Mouse (Mus musculus): ENCODE measurements around the gene Moxd1. TPM values are rescaled to one million over a fixed set of nuclear protein-coding genes. Genes with fewer than 3 reads are reported as not detected.
"Not testable (repeated sequence)": the region's sequence is repeated elsewhere in the genome, so short reads cannot be mapped to it uniquely, and the experiment has no call there.

Gene Moxd1
- polyA plus RNA-seq, 1 experiment from 2014 or later = 18.2 TPM

DNA sequence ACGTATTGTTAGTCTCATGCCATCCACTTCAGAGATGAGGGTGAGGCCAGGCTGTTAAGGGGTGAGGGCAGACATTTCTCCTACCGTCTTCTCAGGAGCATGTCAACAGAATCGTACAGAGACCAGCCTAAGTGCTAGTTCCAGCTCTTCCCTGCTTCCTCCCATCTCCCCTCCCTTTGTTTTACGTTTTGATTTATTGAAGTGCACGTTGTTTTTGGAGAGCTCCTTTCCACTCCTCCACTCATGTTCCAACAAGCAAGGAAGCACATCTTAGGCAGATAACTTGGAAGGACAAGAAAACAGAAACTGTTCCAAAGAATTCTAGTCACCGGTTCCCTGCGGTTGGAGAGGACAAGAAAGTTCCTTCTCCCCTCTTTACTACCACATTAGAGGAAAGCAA is 52.9 kb downstream of the Moxd1 start:
- Histone ChIP-seq H3K9me3 (no peaks in the 10 kb centered on the region), H3K27me3 (no peaks in the 10 kb centered on the region), H3K27ac (no peak overlapping the region), H3K4me2 (no peak overlapping the region), H3K4me3 (no peak overlapping the region), H3K36me3 (no peaks in the 10 kb centered on the region), H3K4me1 (no peaks in the 10 kb centered on the region), H3K9ac (no peak overlapping the region)
- no peak for ATAC-seq (ENCODE audit: insufficient number of reproducible peaks, low FRiP score, low TSS enrichment, low read depth)
- 38% methylated on average over 7 of the region's 7 CpGs for WGBS

DNA sequence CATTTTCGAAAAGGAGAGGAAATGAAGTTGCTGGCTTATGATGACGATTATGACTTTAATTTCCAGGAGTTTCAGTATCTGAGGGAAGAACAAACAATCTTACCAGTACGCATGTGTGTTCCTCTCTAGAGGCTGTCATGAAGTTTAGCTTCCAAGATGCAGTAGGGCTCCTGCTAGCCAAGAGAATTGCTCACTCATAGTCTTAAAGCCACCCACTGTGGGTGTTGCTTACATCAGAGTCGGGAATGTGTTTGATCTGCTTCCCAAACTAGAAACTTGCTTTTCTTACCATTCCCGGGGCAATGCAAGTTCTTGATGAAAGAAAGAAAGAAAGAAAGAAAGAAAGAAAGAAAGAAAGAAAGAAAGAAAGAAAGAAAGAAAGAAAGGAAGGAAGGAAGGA is 59.3 kb downstream of the Moxd1 start:
- Histone ChIP-seq H3K4me3 (no peak overlapping the region), H3K9ac (no peak overlapping the region), H3K4me1 (no peaks in the 10 kb centered on the region), H3K27ac (no peak overlapping the region), H3K9me3 (no peaks in the 10 kb centered on the region), H3K27me3 (no peaks in the 10 kb centered on the region), H3K36me3 (no peaks in the 10 kb centered on the region), H3K4me2 (no peak overlapping the region)
- WGBS = 50% methylated on average over 5 of the region's 5 CpGs
- ATAC-seq (ENCODE audit: insufficient number of reproducible peaks, low FRiP score, low TSS enrichment, low read depth) = no peak

DNA sequence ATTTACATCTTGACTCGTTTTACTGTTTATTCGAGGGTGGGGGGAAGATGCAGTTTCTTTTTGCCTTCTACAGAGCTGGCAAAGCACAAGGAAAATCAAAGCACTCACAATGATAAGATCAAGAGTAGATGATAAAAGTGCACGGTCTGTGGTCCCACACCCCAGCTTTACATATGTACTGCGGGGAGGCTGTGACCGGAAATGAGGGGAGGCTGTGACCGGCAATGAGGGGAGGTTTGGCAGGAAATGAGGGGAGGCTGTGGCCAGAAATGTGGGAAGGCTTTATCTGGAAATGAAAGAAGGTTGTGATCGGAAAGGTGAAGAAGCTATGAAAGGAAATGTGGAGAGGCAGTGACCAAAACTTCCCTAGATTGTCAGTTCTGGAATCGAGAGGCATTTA is 68.3 kb downstream of the Moxd1 start:
- H3K9me3 ChIP-seq = no peaks in the 10 kb centered on the region
- H3K36me3 ChIP-seq = no peaks in the 10 kb centered on the region
- H3K4me2 ChIP-seq = no peak overlapping the region
- H3K9ac ChIP-seq = no peak overlapping the region
- 69% methylated on average over 8 of the region's 8 CpGs for WGBS
- no peak for ATAC-seq (ENCODE audit: insufficient number of reproducible peaks, low FRiP score, low TSS enrichment, low read depth)
- peaks cover 6% of the 10 kb centered on the region; the same call in 1 of the 2 replicates for H3K4me1 ChIP-seq
- H3K27me3 ChIP-seq = no peaks in the 10 kb centered on the region
- no peak overlapping the region for H3K4me3 ChIP-seq
- H3K27ac ChIP-seq = no peak overlapping the region

DNA sequence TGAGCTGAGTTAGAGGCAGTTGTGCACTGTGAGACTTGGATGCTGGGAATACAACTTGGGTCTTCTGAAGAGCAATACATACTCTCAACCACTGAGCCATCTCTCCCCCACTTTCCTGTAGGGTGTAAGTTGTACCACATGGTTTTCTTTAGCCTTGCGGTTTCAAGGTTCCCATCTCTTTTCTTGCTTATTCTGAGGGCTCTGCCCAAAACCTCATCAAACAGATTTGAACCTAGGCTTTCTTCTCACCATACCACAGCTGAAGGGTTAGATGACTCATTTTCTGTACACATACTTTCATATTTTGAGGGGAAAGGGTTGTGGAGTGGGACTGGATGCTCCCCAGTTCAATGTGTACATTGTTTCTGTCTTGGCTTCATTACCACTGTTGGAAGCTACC is 69.4 kb downstream of the Moxd1 start:
- H3K4me3 ChIP-seq = no peak overlapping the region
- H3K9me3 ChIP-seq = no peaks in the 10 kb centered on the region
- H3K27me3 ChIP-seq = no peaks in the 10 kb centered on the region
- H3K4me1 ChIP-seq = peaks cover 7% of the 10 kb centered on the region; the same call in 1 of the 2 replicates
- WGBS = 90% methylated on average over 1 of the region's 1 CpGs
- no peak overlapping the region for H3K27ac ChIP-seq
- no peak overlapping the region for H3K4me2 ChIP-seq
- no peaks in the 10 kb centered on the region for H3K36me3 ChIP-seq
- H3K9ac ChIP-seq = no peak overlapping the region
- ATAC-seq (ENCODE audit: insufficient number of reproducible peaks, low FRiP score, low TSS enrichment, low read depth) = no peak

DNA sequence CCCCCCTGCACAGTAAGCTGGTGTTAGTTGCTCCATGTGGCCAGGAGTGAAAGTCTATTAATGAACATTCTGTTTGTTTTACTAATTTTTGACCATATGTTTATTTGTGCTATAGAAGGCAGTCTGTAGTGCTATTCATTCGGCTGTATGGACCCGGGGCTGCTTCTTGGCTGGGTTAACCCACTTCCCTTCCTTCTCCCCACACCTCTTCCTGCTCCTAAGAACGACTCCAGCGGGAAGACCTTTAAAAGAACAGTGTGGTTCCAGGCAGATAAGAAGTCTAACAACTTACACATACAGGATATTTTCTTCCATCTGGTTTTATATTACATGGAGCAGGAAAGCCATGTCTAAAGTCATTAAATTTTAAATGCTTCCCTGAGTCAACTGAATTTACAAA is 73.3 kb downstream of the Moxd1 start:
- H3K27me3 ChIP-seq = no peaks in the 10 kb centered on the region
- H3K9me3 ChIP-seq = no peaks in the 10 kb centered on the region
- 0 out of 2 replicates have a peak, but pooled peaks have one; percentile 24 for ATAC-seq (ENCODE audit: insufficient number of reproducible peaks, low FRiP score, low TSS enrichment, low read depth)
- no peak overlapping the region for H3K4me3 ChIP-seq
- H3K36me3 ChIP-seq = no peaks in the 10 kb centered on the region
- peak overlapping the region; percentile 47; the same call in 1 of the 2 replicates for H3K27ac ChIP-seq
- no peak overlapping the region for H3K4me2 ChIP-seq
- H3K9ac ChIP-seq = no peak overlapping the region
- H3K4me1 ChIP-seq = peaks cover 7% of the 10 kb centered on the region; the same call in 1 of the 2 replicates
- 26% methylated on average over 4 of the region's 4 CpGs for WGBS

DNA sequence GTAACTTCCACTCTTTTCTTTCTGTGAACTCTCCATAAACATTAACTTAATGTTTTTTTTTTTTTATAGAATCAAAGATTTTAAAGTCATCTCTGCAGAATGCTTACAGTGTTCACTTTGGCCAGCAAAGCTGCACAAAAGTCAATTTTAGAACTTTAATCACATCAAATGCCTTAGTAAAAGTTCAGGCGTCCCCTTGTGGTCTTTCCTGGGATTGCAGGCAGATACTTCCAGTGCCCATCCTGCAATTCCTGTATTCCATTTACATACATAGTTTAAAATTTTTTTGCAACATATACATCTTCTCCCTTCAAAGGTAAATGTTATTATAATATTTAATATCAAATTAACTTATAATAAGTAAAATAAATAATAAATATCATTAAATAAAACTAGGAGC is 74.5 kb downstream of the Moxd1 start:
- Histone ChIP-seq H3K9me3 (no peaks in the 10 kb centered on the region), H3K27ac (no peak overlapping the region), H3K4me1 (peaks cover 7% of the 10 kb centered on the region; the same call in 1 of the 2 replicates), H3K36me3 (no peaks in the 10 kb centered on the region), H3K9ac (no peak overlapping the region), H3K4me3 (no peak overlapping the region), H3K27me3 (no peaks in the 10 kb centered on the region), H3K4me2 (no peak overlapping the region)
- no peak for ATAC-seq (ENCODE audit: insufficient number of reproducible peaks, low FRiP score, low TSS enrichment, low read depth)
- WGBS = 0% methylated on average over 1 of the region's 1 CpGs

DNA sequence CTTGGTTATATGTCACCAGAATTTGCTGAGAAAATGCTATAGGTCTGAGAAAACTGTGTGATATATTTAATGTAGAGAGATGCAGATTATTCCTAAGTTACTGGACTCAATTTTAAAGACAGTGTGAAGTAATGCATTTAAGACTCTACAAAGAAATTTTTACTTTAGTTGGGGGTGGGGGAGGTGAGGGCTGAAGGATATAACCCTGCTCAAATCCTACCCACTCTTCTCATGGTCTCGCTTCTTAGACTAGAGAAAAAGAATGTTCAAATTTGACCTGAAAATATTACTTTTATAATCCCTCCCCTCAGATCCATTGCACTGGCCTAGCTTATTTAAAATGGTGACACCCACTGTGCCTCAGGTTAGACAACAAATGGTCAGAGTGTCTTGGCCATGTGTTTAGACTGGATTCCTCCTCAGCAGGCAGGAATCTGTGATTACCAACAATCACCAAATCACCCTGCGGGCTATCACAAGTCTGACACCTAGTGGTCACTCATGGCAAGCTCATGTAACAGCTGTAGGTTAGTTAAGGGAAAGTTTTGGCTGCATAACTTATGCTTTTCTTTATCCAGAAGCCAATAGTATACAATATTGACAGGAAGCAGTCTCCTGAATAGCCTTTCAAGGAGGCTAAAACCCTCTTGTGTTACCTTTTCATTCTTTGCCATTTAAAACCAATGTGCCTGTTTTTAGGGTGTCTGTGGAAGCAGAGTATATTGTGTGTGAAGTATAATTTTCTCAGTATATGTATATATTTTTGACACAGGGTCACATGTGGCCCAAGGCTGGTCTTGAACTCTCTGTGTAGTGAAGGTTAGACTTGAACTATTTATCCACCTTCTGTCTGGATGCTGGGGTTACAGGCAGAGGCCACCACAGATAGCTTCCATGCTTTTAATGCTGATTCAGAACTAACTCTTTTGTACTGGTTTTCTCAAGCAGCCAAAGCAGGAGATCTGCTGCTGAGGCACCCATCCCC is 75.2 kb downstream of the Moxd1 start:
- 46% methylated on average over 2 of the region's 2 CpGs for WGBS
- no peak for ATAC-seq (ENCODE audit: insufficient number of reproducible peaks, low FRiP score, low TSS enrichment, low read depth)

DNA sequence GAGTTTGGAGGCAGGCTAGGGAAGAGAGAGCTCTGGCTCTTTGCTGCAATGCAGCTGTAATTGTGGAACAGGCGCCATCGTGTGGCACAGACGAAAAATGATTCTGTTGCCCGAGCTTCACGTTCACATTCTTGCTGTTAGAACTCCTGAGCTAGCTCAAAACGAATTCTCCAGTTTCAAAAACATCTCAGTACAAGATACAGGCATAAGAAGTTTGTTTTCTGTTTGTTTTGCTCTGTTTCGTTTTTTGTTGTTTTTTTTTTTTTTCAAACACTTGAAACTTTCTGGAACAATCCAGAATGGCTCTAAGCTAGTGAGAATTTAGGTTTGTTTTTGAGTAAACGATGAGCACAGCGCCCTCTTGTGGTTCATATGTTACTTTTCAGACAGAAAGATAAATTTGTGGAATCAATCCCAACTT is 88.9 kb downstream of the Moxd1 start:
- Histone ChIP-seq H3K27ac (no peak overlapping the region), H3K36me3 (no peaks in the 10 kb centered on the region), H3K9ac (no peak overlapping the region), H3K27me3 (no peaks in the 10 kb centered on the region), H3K9me3 (no peaks in the 10 kb centered on the region), H3K4me2 (0 out of 2 replicates have a peak overlapping the region, but pooled peaks have one; percentile 30), H3K4me1 (no peaks in the 10 kb centered on the region), H3K4me3 (peak overlapping the region; percentile 23; the same call in 1 of the 2 replicates)
- under 1% methylated on average over 9 of the region's 9 CpGs for whole genome bisulfite sequencing
- no peak for ATAC-seq (ENCODE audit: insufficient number of reproducible peaks, low FRiP score, low TSS enrichment, low read depth)

More for the DNA sequence above, 75.2 kb downstream of the Moxd1 start:
- no peaks in the 10 kb centered on the region for H3K36me3 ChIP-seq
- peaks cover 7% of the 10 kb centered on the region; the same call in 1 of the 2 replicates for H3K4me1 ChIP-seq
- H3K4me2 ChIP-seq = no peak overlapping the region
- no peaks in the 10 kb centered on the region for H3K27me3 ChIP-seq
- no peak overlapping the region for H3K4me3 ChIP-seq
- H3K9ac ChIP-seq = no peak overlapping the region
- no peaks in the 10 kb centered on the region for H3K9me3 ChIP-seq
- no peak overlapping the region for H3K27ac ChIP-seq

DNA sequence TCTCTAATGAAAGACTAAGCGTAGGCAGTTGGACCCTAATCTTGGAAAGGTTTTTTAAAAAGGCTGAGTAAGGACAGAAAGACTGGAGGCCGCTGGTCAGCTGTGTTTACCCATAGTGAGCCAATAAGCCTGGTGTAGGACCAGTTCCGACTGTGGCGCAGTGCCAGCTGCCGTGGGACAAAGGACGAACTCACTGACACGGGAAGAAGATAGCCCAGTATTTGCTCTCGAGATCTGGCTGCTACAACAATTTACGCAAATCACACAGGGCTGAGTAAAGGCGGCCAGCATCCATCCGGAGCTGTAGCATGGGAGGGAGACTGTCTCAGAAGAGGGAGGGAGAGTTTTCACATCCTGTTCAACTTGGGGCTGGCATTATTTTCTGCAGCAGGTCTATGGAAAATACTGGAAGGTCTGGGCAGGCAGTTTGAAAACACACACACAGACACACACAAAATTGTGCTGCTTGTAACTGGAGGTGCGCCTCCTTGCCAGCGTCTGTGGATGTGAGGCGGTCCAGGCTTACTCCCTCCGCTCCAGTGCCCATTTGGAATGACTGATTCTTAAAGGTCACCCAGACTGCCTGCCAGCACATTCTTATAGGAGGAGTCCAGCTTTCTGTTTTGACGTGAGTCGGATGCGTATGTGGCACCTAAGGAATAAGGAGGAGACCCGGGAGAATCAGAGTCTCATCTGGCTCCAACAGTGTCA is 94.0 kb downstream of the Moxd1 start:
- no peaks in the 10 kb centered on the region for H3K36me3 ChIP-seq
- H3K4me1 ChIP-seq = 0 out of 2 replicates have a peak, but pooled peaks cover 2% of the 10 kb centered on the region
- no peak overlapping the region for H3K27ac ChIP-seq
- WGBS = 69% methylated on average over 19 of the region's 19 CpGs
- no peaks in the 10 kb centered on the region for H3K9me3 ChIP-seq
- no peak overlapping the region for H3K4me3 ChIP-seq
- no peak overlapping the region for H3K9ac ChIP-seq
- H3K4me2 ChIP-seq = no peak overlapping the region
- H3K27me3 ChIP-seq = no peaks in the 10 kb centered on the region
- no peak for ATAC-seq (ENCODE audit: insufficient number of reproducible peaks, low FRiP score, low TSS enrichment, low read depth)

DNA sequence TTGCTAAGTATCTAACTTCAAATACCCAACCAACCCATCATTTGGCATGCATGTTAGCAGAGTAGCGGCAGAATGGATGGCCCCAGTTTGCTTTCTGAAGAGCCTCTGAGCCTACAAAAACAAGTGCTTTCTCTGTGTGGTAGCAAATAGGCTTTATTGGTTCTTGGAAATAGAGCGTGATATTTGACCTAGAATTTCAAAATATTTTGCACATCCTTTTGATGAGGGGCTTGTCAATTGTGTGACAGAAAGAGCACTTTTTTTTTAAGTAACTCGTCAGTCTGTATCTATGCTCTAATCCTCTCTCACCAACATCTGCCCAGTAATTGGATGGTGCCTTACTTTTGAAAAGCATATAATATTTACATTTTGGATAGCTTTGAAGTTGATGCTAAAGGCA is 97.0 kb downstream of the Moxd1 start:
- WGBS = 80% methylated on average over 3 of the region's 3 CpGs

DNA sequence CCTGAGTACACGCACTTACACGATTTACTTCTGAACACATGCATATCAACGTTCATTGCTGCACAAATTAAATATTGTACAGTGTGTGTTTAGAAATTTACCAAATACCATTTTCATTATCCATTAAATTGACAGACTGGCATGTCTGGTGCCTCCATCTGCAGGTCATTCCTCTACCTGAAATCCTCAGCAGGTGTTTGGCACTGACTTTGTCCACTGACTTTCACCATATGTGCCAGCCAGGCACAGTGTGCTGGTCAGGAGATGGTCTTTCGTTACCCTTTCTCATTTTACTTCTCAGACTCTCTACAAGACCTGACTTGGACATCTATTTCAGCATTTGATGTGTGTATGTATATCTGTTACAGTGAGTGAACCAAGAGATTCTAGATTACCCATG is 99.7 kb downstream of the Moxd1 start:
- WGBS = 84% methylated on average over 4 of the region's 4 CpGs
- Histone ChIP-seq H3K4me3 (no peak overlapping the region), H3K4me1 (no peaks in the 10 kb centered on the region), H3K27ac (no peak overlapping the region), H3K36me3 (no peaks in the 10 kb centered on the region), H3K9ac (no peak overlapping the region), H3K4me2 (no peak overlapping the region), H3K27me3 (no peaks in the 10 kb centered on the region), H3K9me3 (no peaks in the 10 kb centered on the region)
- ATAC-seq (ENCODE audit: insufficient number of reproducible peaks, low FRiP score, low TSS enrichment, low read depth) = no peak

More for the DNA sequence above, 97.0 kb downstream of the Moxd1 start:
- Histone ChIP-seq H3K4me3 (no peak overlapping the region), H3K4me2 (no peak overlapping the region), H3K36me3 (no peaks in the 10 kb centered on the region), H3K4me1 (0 out of 2 replicates have a peak, but pooled peaks cover 2% of the 10 kb centered on the region), H3K27me3 (no peaks in the 10 kb centered on the region), H3K9me3 (no peaks in the 10 kb centered on the region), H3K9ac (no peak overlapping the region), H3K27ac (no peak overlapping the region)
- ATAC-seq (ENCODE audit: insufficient number of reproducible peaks, low FRiP score, low TSS enrichment, low read depth) = no peak

DNA sequence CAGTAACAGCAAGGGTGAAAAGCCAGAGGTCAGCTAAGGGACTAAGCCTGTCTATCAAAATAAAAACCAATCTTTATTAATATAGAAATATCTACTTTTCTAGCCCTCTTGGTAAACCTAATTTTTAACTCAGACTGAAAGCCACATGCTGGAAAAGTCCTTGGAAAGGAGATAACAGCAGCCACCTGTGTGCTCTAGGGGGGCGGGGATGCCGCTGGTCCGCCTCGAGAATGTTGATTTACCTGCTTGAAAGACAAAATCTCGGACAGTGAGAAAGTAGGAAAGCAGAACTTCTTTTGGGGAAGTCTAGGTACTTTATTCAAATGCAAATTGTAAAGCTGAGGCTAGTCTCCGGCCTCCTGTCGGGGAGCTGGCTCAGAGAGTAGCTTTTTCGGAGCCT is 103.9 kb downstream of the Moxd1 start:
- not testable (repeated sequence) for H3K4me2 ChIP-seq; ATAC-seq (ENCODE audit: insufficient number of reproducible peaks, low FRiP score, low TSS enrichment, low read depth); H3K9ac ChIP-seq; H3K27ac ChIP-seq; H3K9me3 ChIP-seq; H3K27me3 ChIP-seq; H3K4me3 ChIP-seq; H3K4me1 ChIP-seq; H3K36me3 ChIP-seq
- WGBS = 60% methylated on average over 8 of the region's 8 CpGs
